Mouse (Mus musculus) CH12.LX (cell line): ENCODE measurements at regions not wholly inside any gene's neighbourhood (a gene's known extent, or its start where the extent isn't known, plus 50 kb on each side); places are given as distances from the start of the nearest gene placed in this dataset.

Experiments used
- DNase-seq: peaks from one replicate; pipeline ENCODE4 v3.0.0-alpha.2; 2013; ENCODE audit errors: extremely low read depth
- H3K27ac ChIP-seq: 2 replicates; pipeline ENCODE4 v1.5.1; 2012; ENCODE audit warnings: low read depth, mild to moderate bottlenecking, control low read depth, moderate library complexity; ENCODE audit not compliant: insufficient read depth
- H3K27me3 ChIP-seq: replicated peaks from 2 replicates; pipeline ENCODE3; 2012; ENCODE audit warnings: inconsistent platforms
- H3K36me3 ChIP-seq, 2 experiments: replicated peaks in 1 of 2; 2 replicates each; pipeline versions ENCODE3 to v1.6.1; 2012; ENCODE audit warnings: inconsistent platforms in 1 of 2, low read length in 1 of 2, mild to moderate bottlenecking in 1 of 2, mixed read lengths in 1 of 2, moderate library complexity in 1 of 2; ENCODE audit not compliant: control insufficient read depth in 1 of 2, insufficient read depth in 1 of 2
- H3K4me1 ChIP-seq, 2 experiments: 2 replicates each; pipeline ENCODE4 v1.6.1; 2012; ENCODE audit warnings: inconsistent platforms in 1 of 2, moderate library complexity in 1 of 2; ENCODE audit not compliant: insufficient read depth in 2 of 2, control insufficient read depth in 1 of 2
- H3K4me2 ChIP-seq: 2 replicates; pipeline ENCODE4 v1.6.1; 2012; ENCODE audit warnings: low read depth, mild to moderate bottlenecking, control low read depth; ENCODE audit not compliant: poor library complexity, insufficient read depth, severe bottlenecking
- H3K4me3 ChIP-seq, 3 experiments: fragments of 150-350 bp in 1 of 3; sonication (generic) in 1 of 3; replicated peaks in 1 of 3; 2 replicates each; pipeline versions ENCODE3 to v1.5.1; 2011 to 2012; ENCODE audit warnings: low read depth in 2 of 3, low read length in 2 of 3, mild to moderate bottlenecking in 2 of 3, moderate library complexity in 2 of 3, control low read depth in 1 of 3, improper control_type of control experiment in 1 of 3, inconsistent platforms in 1 of 3, mixed read lengths in 1 of 3; ENCODE audit not compliant: poor library complexity in 1 of 3
- H3K79me2 ChIP-seq: replicated peaks from 2 replicates; pipeline ENCODE4 v1.6.1; 2012; ENCODE audit warnings: mild to moderate bottlenecking, moderate library complexity; ENCODE audit not compliant: control insufficient read depth, poor library complexity, insufficient read depth, severe bottlenecking; ENCODE audit errors: extremely low read depth
- H3K9ac ChIP-seq: 2 replicates; pipeline ENCODE4 v1.6.1; 2012; ENCODE audit warnings: low read depth, mild to moderate bottlenecking, control low read depth, moderate library complexity; ENCODE audit not compliant: insufficient read depth
- H3K9me3 ChIP-seq: replicated peaks from 2 replicates; pipeline ENCODE3; 2012; ENCODE audit warnings: low read length, inconsistent platforms, mixed read lengths
- CHD1 ChIP-seq: IDR thresholded peaks from 2 replicates; pipeline ENCODE4 v1.6.1; 2012; ENCODE audit warnings: low read depth, low read length, improper control_type of control experiment, inconsistent platforms
- CHD2 ChIP-seq: IDR thresholded peaks from 2 replicates; pipeline ENCODE4 v1.6.1; 2011; ENCODE audit warnings: low read length, improper control_type of control experiment
- E2F4 ChIP-seq: IDR thresholded peaks from 2 replicates; pipeline ENCODE4 v1.6.1; 2011; ENCODE audit warnings: low read depth, low read length, improper control_type of control experiment; ENCODE audit not compliant: insufficient replicate concordance
- EP300 ChIP-seq: IDR thresholded peaks from 2 replicates; pipeline ENCODE4 v1.6.1; 2011; ENCODE audit warnings: low read length, improper control_type of control experiment
- ETS1 ChIP-seq: conservative IDR thresholded peaks from 2 replicates; pipeline ENCODE4 v1.6.1; 2012; ENCODE audit warnings: low read depth, mild to moderate bottlenecking, inconsistent platforms, low read length, improper control_type of control experiment, moderate library complexity
- HCFC1 ChIP-seq: IDR thresholded peaks from 2 replicates; pipeline ENCODE4 v1.6.1; 2012; ENCODE audit warnings: low read depth, mild to moderate bottlenecking, inconsistent platforms, low read length, improper control_type of control experiment
- JUN ChIP-seq: IDR thresholded peaks from 2 replicates; pipeline ENCODE4 v1.6.1; 2011; ENCODE audit warnings: low read depth, mild to moderate bottlenecking, low read length, improper control_type of control experiment, moderate library complexity; ENCODE audit not compliant: insufficient read depth
- JUND ChIP-seq: conservative IDR thresholded peaks from 2 replicates; pipeline ENCODE4 v1.6.1; 2011; ENCODE audit warnings: low read depth, low read length, improper control_type of control experiment
- MAFK ChIP-seq: IDR thresholded peaks from 2 replicates; pipeline ENCODE4 v1.6.1; 2011; ENCODE audit warnings: low read length, improper control_type of control experiment; ENCODE audit not compliant: insufficient replicate concordance
- MYC ChIP-seq: IDR thresholded peaks from 2 replicates; pipeline ENCODE4 v1.6.1; 2011; ENCODE audit warnings: low read depth, mild to moderate bottlenecking, improper control_type of control experiment, low read length
- NRF1 ChIP-seq: IDR thresholded peaks from 2 replicates; pipeline ENCODE4 v1.6.1; 2014; ENCODE audit warnings: low read depth, mild to moderate bottlenecking, inconsistent platforms, low read length, improper control_type of control experiment, moderate library complexity
- PAX5 ChIP-seq: IDR thresholded peaks from 2 replicates; pipeline ENCODE4 v1.6.1; 2012; ENCODE audit warnings: low read length, inconsistent platforms, mixed read lengths
- POLR2A ChIP-seq: IDR thresholded peaks from 2 replicates; pipeline ENCODE4 v1.6.1; 2011; ENCODE audit warnings: low read depth, mild to moderate bottlenecking, improper control_type of control experiment, low read length
- POLR2AphosphoS2 ChIP-seq: IDR thresholded peaks from 2 replicates; pipeline ENCODE4 v1.6.1; 2011; ENCODE audit warnings: low read depth, low read length, improper control_type of control experiment
- RCOR1 ChIP-seq: conservative IDR thresholded peaks from 2 replicates; pipeline ENCODE4 v1.6.1; 2012; ENCODE audit warnings: low read depth, mild to moderate bottlenecking, inconsistent platforms, low read length, improper control_type of control experiment
- TBP ChIP-seq: conservative IDR thresholded peaks from 2 replicates; pipeline ENCODE4 v1.6.1; 2011; ENCODE audit warnings: low read depth, low read length, improper control_type of control experiment
- USF1 ChIP-seq: IDR thresholded peaks from 2 replicates; pipeline ENCODE4 v1.6.1; 2014; ENCODE audit warnings: low read depth, mild to moderate bottlenecking, inconsistent platforms, low read length, improper control_type of control experiment
- USF2 ChIP-seq: conservative IDR thresholded peaks from 2 replicates; pipeline ENCODE4 v1.6.1; 2011; ENCODE audit warnings: low read depth, low read length, improper control_type of control experiment
- ZC3H11A ChIP-seq: IDR thresholded peaks from 2 replicates; pipeline ENCODE4 v1.6.1; 2012; ENCODE audit warnings: low read depth, mild to moderate bottlenecking, inconsistent platforms, low read length, improper control_type of control experiment
- ZKSCAN1 ChIP-seq: IDR thresholded peaks from 2 replicates; pipeline ENCODE4 v1.6.1; 2012; ENCODE audit warnings: low read depth, inconsistent platforms, low read length, improper control_type of control experiment, borderline replicate concordance
- ZMIZ1 ChIP-seq: IDR thresholded peaks from 2 replicates; pipeline ENCODE4 v1.6.1; 2012; ENCODE audit warnings: low read depth, mild to moderate bottlenecking, inconsistent platforms, low read length, improper control_type of control experiment
- dilution Hi-C: fragments of 300-500 bp; cut with MboI; formaldehyde crosslinking; loops from 2 replicates; pipeline ENCODE4 v1.14.3; 2020; ENCODE audit warnings: low sequenced_read_pairs; ENCODE audit not compliant: extremely low pct_unique_long_range_greater_than_20kb, extremely low pct_ligation_motif_present
- in situ Hi-C: fragments of 300-500 bp; cut with MboI; formaldehyde crosslinking; loops from 3 replicates; pipeline ENCODE4 v1.14.3; 2019; ENCODE audit warnings: low sequenced_read_pairs, low pct_ligation_motif_present, low pct_unique_long_range_greater_than_20kb, mixed read lengths

- Histone ChIP-seq H3K4me2 (no peak overlapping the region), H3K27me3 (no peaks in the 10 kb centered on the region), H3K4me1 (no peaks in the 10 kb centered on the region), H3K27ac (no peak overlapping the region), H3K9ac (no peak overlapping the region)
- dilution Hi-C loops: no loop called here
- no peak for DNase-seq
- in situ Hi-C loops: no loop called here
- no peak for TF ChIP-seq USF2
- no peak for TF ChIP-seq CHD2
- no peak for TF ChIP-seq NRF1
- TF ChIP-seq RCOR1: no peak
- TF ChIP-seq ETS1: no peak
- no peak for TF ChIP-seq E2F4
- TF ChIP-seq EP300: no peak
- TF ChIP-seq USF1: no peak
- no peak for TF ChIP-seq JUND
- no peak for TF ChIP-seq PAX5
- TF ChIP-seq ZC3H11A: no peak
- TF ChIP-seq JUN: no peak
- no peak for TF ChIP-seq ZMIZ1
- TF ChIP-seq CHD1: no peak
- no peak for TF ChIP-seq MYC
- TF ChIP-seq ZKSCAN1: no peak
- no peak for TF ChIP-seq POLR2AphosphoS2
- TF ChIP-seq, all 38 proteins: peak for 0
- peaks cover 43% of the 10 kb centered on the region for H3K9me3 ChIP-seq
- H3K4me3 ChIP-seq: no peak overlapping the region
- no peaks in the 10 kb centered on the region for H3K36me3 ChIP-seq
- H3K79me2 ChIP-seq: no peaks in the 10 kb centered on the region
Measured at GRCm38 (mm10) chr12:50899609-50900447, 250.9 kb upstream of the Prkd1 start.

- Histone ChIP-seq H3K79me2 (no peaks in the 10 kb centered on the region), H3K4me2 (no peak overlapping the region)
- TF ChIP-seq POLR2A (no peak), TBP (no peak), MAFK (no peak), HCFC1 (no peak)
- TF ChIP-seq, all 38 proteins: peak for 0
- no peak overlapping the region for H3K4me3 ChIP-seq
- no peaks in the 10 kb centered on the region for H3K27me3 ChIP-seq
- no peak overlapping the region for H3K9ac ChIP-seq
- H3K27ac ChIP-seq: no peak overlapping the region
- no peak for DNase-seq
- dilution Hi-C loops (no loop called here), in situ Hi-C loops (no loop called here)
- H3K4me1 ChIP-seq: no peaks in the 10 kb centered on the region
- no peaks in the 10 kb centered on the region for H3K36me3 ChIP-seq
- peaks cover 56% of the 10 kb centered on the region for H3K9me3 ChIP-seq
Measured at GRCm38 (mm10) chr12:50897606-50898166, 248.8 kb upstream of the Prkd1 start.
